Mouse (Mus musculus): ENCODE measurements around the gene Lrig2. TPM values are rescaled to one million over a fixed set of nuclear protein-coding genes. Genes with fewer than 3 reads are reported as not detected.
A peak's percentile ranks its signal among the peaks of the same experiment; 100 is the strongest.

The Lrig2 gene
- 33.8 and 46.3 TPM in 2 replicates for polyA plus RNA-seq (2014; fragmentation: Nextera tagmentation; extraction: Ambion mirVana)

DNA sequence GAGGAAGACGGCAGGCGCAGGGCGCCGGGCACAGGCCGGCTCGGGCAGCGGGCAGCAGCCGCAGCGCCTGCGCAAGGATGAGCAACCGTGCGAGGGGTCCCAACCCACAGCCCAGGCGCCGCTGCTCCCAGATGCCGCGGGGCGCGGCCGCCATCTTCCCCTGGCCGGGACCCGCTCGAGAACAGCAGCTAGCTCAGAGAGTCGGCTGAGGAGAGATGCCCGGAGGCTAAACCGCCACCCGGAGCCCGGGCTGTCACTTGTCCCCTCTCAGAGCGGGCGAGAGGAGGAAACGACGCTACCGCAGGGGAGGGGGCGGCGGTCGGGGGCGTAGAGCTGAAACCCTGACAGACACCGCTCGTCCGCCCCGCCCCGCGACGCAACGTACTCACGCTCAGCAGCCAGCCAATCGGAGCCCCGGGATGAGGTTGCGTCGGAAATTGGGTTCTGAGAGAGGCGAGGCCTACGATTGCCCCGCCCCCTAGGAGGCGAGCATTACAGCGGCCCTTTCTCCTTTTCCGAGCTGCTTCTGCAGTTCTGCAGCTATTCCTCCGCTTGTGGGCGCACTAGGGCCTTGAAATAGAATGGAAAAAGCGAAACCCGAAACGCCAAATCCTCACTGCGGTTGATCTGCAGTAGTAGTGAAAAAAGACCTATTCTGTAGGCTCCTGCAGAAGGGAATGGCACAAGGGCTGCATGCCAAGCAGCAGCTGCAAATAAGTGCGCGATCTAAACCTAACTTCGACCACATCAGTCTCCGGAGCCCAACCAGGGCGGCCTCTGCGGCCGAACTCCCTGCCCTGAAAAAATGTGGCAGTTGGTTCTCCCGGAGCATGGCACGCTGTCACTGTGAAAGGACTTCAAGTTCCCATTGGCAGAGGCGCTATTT lies at the start of gene Lrig2:
Gene Lrig2 (minus strand): TSS at position 381 of the 886 bp plus-strand sequence.
- Histone ChIP-seq H3K9ac (replicated peaks; ENCODE audit: low read depth, low read length) (peak within 1 kb of the TSS; percentile 92), H3K36me3 (ENCODE audit: control insufficient read depth, insufficient read depth, low read length) (no peaks in the 10 kb centered on the region), H3K4me1 (ENCODE audit: control insufficient read depth, insufficient read depth, low read length) (peaks cover 18% of the 10 kb centered on the region), H3K9me3 (ENCODE audit: control insufficient read depth, low read length) (no peaks in the 10 kb centered on the region), H3K27ac (ENCODE audit: low read depth, low read length) (peak within 1 kb of the TSS; percentile 98), H3K4me3 (ENCODE audit: low read depth, low read length) (peak within 1 kb of the TSS; percentile 81), H3K27me3 (ENCODE audit: control insufficient read depth, insufficient read depth, low read length) (no peaks in the 10 kb centered on the region), H3K4me2 (ENCODE audit: low read depth, low read length) (peak within 1 kb of the TSS; percentile 66)
- WGBS: 0% methylated on average over 69 of the region's 71 CpGs
- peak; percentile 98 for ATAC-seq (ENCODE audit: low read depth)

DNA sequence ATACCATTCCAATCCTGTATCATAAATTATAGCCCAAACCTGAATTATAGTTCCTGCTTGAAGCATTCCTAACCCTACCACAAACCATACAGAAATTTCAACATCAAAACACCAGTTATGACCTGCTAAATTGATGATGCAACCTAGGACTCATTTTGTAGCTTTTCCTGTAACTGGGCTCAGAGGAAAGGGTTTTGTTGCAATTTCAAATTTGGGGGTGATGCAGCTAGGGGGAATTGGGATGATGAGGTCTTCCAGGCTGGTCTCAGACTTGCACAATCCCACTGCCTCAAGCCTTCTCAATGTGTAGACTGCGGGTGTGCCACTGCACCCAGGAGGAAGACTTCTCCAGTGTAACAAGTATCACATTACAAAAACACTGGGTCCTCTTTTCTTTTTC lies 44.9 kb upstream of the Lrig2 start:
- H3K27me3 ChIP-seq (ENCODE audit: control insufficient read depth, insufficient read depth, low read length): no peaks in the 10 kb centered on the region
- H3K27ac ChIP-seq (ENCODE audit: low read depth, low read length): no peak overlapping the region
- H3K9me3 ChIP-seq (ENCODE audit: control insufficient read depth, low read length): no peaks in the 10 kb centered on the region
- no peak overlapping the region for H3K4me2 ChIP-seq (ENCODE audit: low read depth, low read length)
- no peak for ATAC-seq (ENCODE audit: low read depth)
- H3K9ac ChIP-seq (replicated peaks; ENCODE audit: low read depth, low read length): no peak overlapping the region
- H3K4me1 ChIP-seq (ENCODE audit: control insufficient read depth, insufficient read depth, low read length): no peaks in the 10 kb centered on the region
- WGBS: 91% methylated on average over 1 of the region's 1 CpGs
- H3K4me3 ChIP-seq (ENCODE audit: low read depth, low read length): no peak overlapping the region
- no peaks in the 10 kb centered on the region for H3K36me3 ChIP-seq (ENCODE audit: control insufficient read depth, insufficient read depth, low read length)

DNA sequence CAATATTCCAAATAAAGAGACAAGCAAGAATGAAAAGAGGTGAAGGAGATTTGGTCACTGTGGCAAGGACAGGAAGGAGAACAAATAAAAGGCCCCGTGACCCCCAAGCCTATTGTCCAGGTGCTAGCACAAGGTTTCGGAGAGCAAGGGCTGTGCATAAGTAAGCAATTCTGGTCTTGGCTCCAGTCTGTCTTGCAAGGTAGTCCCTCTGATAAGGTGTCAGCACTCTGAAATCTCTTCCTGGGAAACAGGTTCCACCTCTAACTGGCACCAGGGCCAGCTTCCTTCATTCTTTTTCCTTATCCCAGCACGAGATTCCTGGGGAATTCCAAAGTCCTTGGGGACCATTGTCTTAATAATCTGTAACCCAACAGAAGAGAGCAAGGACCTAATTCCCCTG lies 38.9 kb upstream of the Lrig2 start:
- Histone ChIP-seq H3K4me3 (ENCODE audit: low read depth, low read length) (no peak overlapping the region), H3K9me3 (ENCODE audit: control insufficient read depth, low read length) (no peaks in the 10 kb centered on the region), H3K4me2 (ENCODE audit: low read depth, low read length) (no peak overlapping the region), H3K27me3 (ENCODE audit: control insufficient read depth, insufficient read depth, low read length) (no peaks in the 10 kb centered on the region), H3K27ac (ENCODE audit: low read depth, low read length) (no peak overlapping the region), H3K4me1 (ENCODE audit: control insufficient read depth, insufficient read depth, low read length) (no peaks in the 10 kb centered on the region), H3K36me3 (ENCODE audit: control insufficient read depth, insufficient read depth, low read length) (no peaks in the 10 kb centered on the region), H3K9ac (replicated peaks; ENCODE audit: low read depth, low read length) (no peak overlapping the region)
- ATAC-seq (ENCODE audit: low read depth): no peak
- WGBS: 70% methylated on average over 3 of the region's 3 CpGs

DNA sequence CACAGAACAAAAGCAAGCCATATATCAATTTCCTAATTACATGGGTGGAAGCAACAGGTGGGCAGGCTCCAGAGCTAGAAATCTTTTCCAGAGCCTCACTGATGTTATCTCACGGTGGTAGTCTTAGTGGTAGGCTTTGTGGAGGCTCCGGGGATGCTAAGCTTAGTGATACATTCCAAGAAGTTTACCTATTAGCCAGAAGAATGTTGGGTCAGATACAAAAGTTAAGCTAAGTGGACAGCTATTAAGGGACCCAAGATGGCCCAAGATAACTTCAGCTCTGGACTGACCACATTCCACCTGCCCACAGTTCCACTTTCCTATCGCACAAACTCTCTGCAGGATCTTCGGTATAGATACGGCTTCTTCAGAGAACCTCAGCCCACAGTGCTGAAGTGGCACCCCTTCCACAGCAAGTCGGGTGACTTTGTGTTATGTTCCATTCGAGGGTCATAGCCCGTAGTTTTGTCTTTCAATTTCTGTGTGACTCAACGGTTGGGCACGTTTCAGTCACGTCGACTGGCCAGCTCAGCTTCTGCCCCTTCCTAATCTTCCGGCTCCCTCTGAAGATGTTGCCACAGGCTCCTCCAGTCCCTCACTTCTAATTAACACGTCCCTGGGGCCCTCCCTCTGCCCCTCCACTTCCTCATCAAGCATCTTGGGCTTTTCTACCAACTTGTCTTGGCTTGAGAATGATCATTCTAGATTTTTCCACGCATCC lies 36.8 kb upstream of the Lrig2 start:
- no peaks in the 10 kb centered on the region for H3K36me3 ChIP-seq (ENCODE audit: control insufficient read depth, insufficient read depth, low read length)
- no peaks in the 10 kb centered on the region for H3K9me3 ChIP-seq (ENCODE audit: control insufficient read depth, low read length)
- 79% methylated on average over 15 of the region's 15 CpGs for WGBS
- no peak overlapping the region for H3K4me2 ChIP-seq (ENCODE audit: low read depth, low read length)
- no peak overlapping the region for H3K4me3 ChIP-seq (ENCODE audit: low read depth, low read length)
- no peak overlapping the region for H3K9ac ChIP-seq (replicated peaks; ENCODE audit: low read depth, low read length)
- H3K27me3 ChIP-seq (ENCODE audit: control insufficient read depth, insufficient read depth, low read length): no peaks in the 10 kb centered on the region
- no peak overlapping the region for H3K27ac ChIP-seq (ENCODE audit: low read depth, low read length)
- no peaks in the 10 kb centered on the region for H3K4me1 ChIP-seq (ENCODE audit: control insufficient read depth, insufficient read depth, low read length)
- ATAC-seq (ENCODE audit: low read depth): no peak

DNA sequence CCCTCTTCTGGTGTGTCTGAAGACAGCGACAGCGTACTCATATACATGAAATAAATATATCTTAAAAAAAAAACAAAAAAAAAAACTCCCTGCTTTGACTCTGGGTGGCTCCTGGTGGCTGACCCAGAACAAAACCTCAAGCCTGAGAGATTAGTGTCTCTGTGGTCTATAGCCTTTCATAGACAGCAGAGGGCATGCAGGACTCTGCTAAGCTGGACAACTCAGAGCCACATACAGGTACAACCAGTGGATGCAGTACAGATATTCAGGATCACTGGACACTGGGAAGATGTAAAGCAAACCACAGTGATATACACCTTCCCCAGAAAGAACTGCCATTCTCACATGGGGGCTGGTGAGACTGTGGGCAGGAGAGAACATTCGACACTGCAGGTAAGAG lies 32.1 kb upstream of the Lrig2 start:
- H3K27me3 ChIP-seq (ENCODE audit: control insufficient read depth, insufficient read depth, low read length): no peaks in the 10 kb centered on the region
- H3K27ac ChIP-seq (ENCODE audit: low read depth, low read length): no peak overlapping the region
- H3K9me3 ChIP-seq (ENCODE audit: control insufficient read depth, low read length): no peaks in the 10 kb centered on the region
- H3K9ac ChIP-seq (replicated peaks; ENCODE audit: low read depth, low read length): no peak overlapping the region
- no peak for ATAC-seq (ENCODE audit: low read depth)
- no peaks in the 10 kb centered on the region for H3K36me3 ChIP-seq (ENCODE audit: control insufficient read depth, insufficient read depth, low read length)
- WGBS: 98% methylated on average over 3 of the region's 3 CpGs
- H3K4me2 ChIP-seq (ENCODE audit: low read depth, low read length): no peak overlapping the region
- H3K4me3 ChIP-seq (ENCODE audit: low read depth, low read length): no peak overlapping the region
- H3K4me1 ChIP-seq (ENCODE audit: control insufficient read depth, insufficient read depth, low read length): peaks cover 5% of the 10 kb centered on the region; the same call in 1 of the 2 replicates

DNA sequence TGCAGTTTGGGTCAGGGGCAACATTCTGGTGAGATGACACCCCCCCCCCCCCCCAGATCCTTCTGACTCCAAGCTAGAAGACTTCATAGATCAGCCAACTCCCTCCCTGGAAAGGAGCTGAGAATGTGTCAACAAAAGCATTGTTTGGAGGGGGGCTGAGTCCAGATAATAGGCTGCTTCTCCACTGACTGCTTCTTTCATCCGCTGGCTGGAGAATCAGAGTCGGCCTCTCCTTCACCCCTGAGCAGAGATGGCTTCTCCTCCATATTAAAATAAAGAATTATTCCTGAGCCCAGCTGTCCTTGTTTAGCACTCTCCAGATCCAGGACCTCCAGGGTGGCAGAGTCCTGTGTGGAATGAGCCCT lies 30.3 kb upstream of the Lrig2 start:
- no peak overlapping the region for H3K4me3 ChIP-seq (ENCODE audit: low read depth, low read length)
- H3K27ac ChIP-seq (ENCODE audit: low read depth, low read length): no peak overlapping the region
- H3K36me3 ChIP-seq (ENCODE audit: control insufficient read depth, insufficient read depth, low read length): no peaks in the 10 kb centered on the region
- H3K9me3 ChIP-seq (ENCODE audit: control insufficient read depth, low read length): no peaks in the 10 kb centered on the region
- peak overlapping the region; percentile 46; the same call in 1 of the 2 replicates for H3K9ac ChIP-seq (replicated peaks; ENCODE audit: low read depth, low read length)
- H3K4me2 ChIP-seq (ENCODE audit: low read depth, low read length): no peak overlapping the region; the same call in 1 of the 2 replicates
- H3K4me1 ChIP-seq (ENCODE audit: control insufficient read depth, insufficient read depth, low read length): peaks cover 5% of the 10 kb centered on the region; the same call in 1 of the 2 replicates
- H3K27me3 ChIP-seq (ENCODE audit: control insufficient read depth, insufficient read depth, low read length): no peaks in the 10 kb centered on the region
- ATAC-seq (ENCODE audit: low read depth): peak; percentile 24; the same call in 1 of the 2 replicates
- 4% methylated on average over 2 of the region's 2 CpGs for WGBS

DNA sequence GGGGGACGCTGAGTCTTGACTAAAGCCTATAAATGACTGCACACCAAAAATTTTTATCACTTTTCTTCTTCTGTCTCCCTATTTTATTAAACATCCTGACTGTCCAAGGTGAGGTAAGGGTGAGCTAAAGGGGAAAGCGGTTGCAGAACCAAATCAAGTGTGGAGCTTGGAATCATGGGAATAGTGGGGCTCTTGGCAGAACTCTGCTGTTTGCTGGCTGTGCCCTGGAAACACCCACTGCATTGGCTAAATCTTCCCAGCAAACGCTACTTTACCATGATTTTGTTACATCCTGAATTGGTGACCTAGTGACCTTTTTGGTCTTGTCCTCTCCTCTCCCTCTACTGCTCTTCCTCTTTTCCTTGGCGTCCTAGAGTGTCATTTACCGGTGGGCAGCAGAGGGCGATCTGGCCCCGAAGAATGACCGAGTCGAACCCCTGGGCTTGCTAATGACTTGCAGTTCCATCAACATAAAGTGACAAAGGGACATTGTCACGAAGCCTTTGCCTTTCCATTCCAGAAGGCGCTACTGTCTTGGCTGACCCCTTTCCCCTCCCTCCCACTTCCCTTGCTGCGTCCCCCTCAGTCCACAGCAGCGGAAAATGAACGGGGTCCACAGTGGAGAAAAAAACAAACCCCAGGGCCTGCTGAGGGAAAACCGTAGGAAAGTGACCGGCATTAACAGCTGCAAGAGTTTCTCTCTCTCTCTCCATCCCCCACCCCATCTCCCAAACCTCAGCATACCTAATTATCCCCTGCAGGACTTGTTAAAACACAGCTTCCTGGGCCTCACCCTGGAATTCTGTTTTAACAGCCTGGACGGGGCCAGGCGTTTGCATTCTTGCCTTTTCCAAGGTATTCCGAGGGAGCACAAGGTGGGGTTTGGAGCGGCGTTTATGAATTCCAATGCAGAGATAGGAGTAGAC lies 29.7 kb upstream of the Lrig2 start:
- H3K9me3 ChIP-seq (ENCODE audit: control insufficient read depth, low read length): no peaks in the 10 kb centered on the region
- no peaks in the 10 kb centered on the region for H3K36me3 ChIP-seq (ENCODE audit: control insufficient read depth, insufficient read depth, low read length)
- peaks cover 5% of the 10 kb centered on the region; the same call in 1 of the 2 replicates for H3K4me1 ChIP-seq (ENCODE audit: control insufficient read depth, insufficient read depth, low read length)
- peak overlapping the region; percentile 44; the same call in 1 of the 2 replicates for H3K4me2 ChIP-seq (ENCODE audit: low read depth, low read length)
- no peaks in the 10 kb centered on the region for H3K27me3 ChIP-seq (ENCODE audit: control insufficient read depth, insufficient read depth, low read length)
- H3K27ac ChIP-seq (ENCODE audit: low read depth, low read length): peak overlapping the region; percentile 52; the same call in 1 of the 2 replicates
- peak overlapping the region; percentile 46 for H3K9ac ChIP-seq (replicated peaks; ENCODE audit: low read depth, low read length)
- H3K4me3 ChIP-seq (ENCODE audit: low read depth, low read length): peak overlapping the region; percentile 5; the same call in 1 of the 2 replicates
- ATAC-seq (ENCODE audit: low read depth): peak; percentile 81; the same call in 1 of the 2 replicates
- WGBS: 1% methylated on average over 21 of the region's 21 CpGs

DNA sequence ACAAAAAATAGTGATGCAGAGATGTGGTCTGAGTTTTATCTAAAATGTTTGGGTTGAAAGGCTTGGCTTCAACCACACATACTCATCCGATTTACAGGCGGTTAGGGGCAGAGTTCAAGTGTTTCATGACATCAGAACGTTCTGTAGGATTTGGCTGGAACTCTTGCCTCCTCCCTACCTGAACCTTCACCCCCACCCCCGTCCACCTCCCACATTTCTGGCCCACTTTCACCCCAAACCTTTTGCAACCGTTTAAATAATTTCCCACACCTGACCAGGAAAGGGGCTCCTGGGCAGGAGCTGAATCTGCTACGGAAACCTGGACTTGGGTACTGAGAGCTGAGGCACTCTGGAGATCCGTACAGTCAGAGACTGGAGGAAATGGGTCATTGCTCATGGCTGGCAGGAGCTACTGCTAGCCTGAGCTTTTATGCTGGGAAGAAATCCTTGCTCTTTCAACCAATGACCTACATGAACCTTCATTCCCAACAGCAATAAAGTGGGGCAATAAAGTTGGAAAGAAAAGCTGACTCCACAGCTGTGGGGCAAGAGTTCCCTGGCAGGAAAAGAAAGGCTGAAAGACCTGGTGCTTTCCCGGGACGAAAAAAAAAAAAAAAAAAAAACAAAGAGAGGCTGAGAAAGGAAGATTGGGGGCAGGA lies 28.9 kb upstream of the Lrig2 start:
- H3K4me3 ChIP-seq (ENCODE audit: low read depth, low read length): no peak overlapping the region
- H3K9me3 ChIP-seq (ENCODE audit: control insufficient read depth, low read length): no peaks in the 10 kb centered on the region

More for the DNA sequence above, 28.9 kb upstream of the Lrig2 start:
- 23% methylated on average over 9 of the region's 9 CpGs for WGBS
- H3K4me1 ChIP-seq (ENCODE audit: control insufficient read depth, insufficient read depth, low read length): peaks cover 5% of the 10 kb centered on the region; the same call in 1 of the 2 replicates
- H3K27ac ChIP-seq (ENCODE audit: low read depth, low read length): no peak overlapping the region
- H3K27me3 ChIP-seq (ENCODE audit: control insufficient read depth, insufficient read depth, low read length): no peaks in the 10 kb centered on the region
- H3K4me2 ChIP-seq (ENCODE audit: low read depth, low read length): no peak overlapping the region
- H3K9ac ChIP-seq (replicated peaks; ENCODE audit: low read depth, low read length): no peak overlapping the region
- ATAC-seq (ENCODE audit: low read depth): no peak
- H3K36me3 ChIP-seq (ENCODE audit: control insufficient read depth, insufficient read depth, low read length): no peaks in the 10 kb centered on the region

Measured in neural tube, embryonic 14.5 days (tissue).